Mouse (Mus musculus) cortical plate, adult 2 months (tissue): ENCODE data around the gene Lbhd1. TPM values are rescaled to one million over a fixed set of nuclear protein-coding genes. Genes with fewer than 3 reads are reported as not detected.
A peak's percentile ranks its signal among the peaks of the same experiment; 100 is the strongest.

ENCODE experiments used
- H3K27ac ChIP-seq: fragments of 200-500 bp; 2 replicates; pipeline ENCODE4 v1.5.1; 2012; ENCODE audit warnings: low read length, control low read depth, inconsistent platforms; ENCODE audit not compliant: insufficient read depth
- H3K4me1 ChIP-seq: fragments of 200-500 bp; 2 replicates; pipeline ENCODE4 v1.6.1; 2011; ENCODE audit warnings: low read length; ENCODE audit not compliant: control insufficient read depth, insufficient read depth
- H3K4me3 ChIP-seq: fragments of 200-500 bp; 2 replicates; pipeline ENCODE4 v1.5.1; 2011; ENCODE audit warnings: mild to moderate bottlenecking, low read length, control low read depth; ENCODE audit not compliant: insufficient read depth
- CTCF ChIP-seq: fragments of 200-500 bp; IDR thresholded peaks from 2 replicates; pipeline ENCODE4 v1.5.1; 2011; ENCODE audit warnings: mild to moderate bottlenecking, control low read depth, low read length; ENCODE audit not compliant: insufficient read depth; ENCODE audit errors: extremely low read depth
- POLR2A ChIP-seq: fragments of 200-500 bp; IDR thresholded peaks from 2 replicates; pipeline ENCODE4 v1.6.1; 2011; ENCODE audit warnings: mild to moderate bottlenecking, low read length, control low read depth; ENCODE audit not compliant: insufficient read depth; ENCODE audit errors: extremely low read depth
- polyA plus RNA-seq: library from polyadenylated mRNA; depleted of rRNA; stranded (reverse); fragments of >200 nt; gene quantifications from 2 replicates; pipeline ENCODE4 v1.2.3, GENCODE M21; 2012

The Lbhd1 gene
- polyA plus RNA-seq, 1 experiment, result 3.4 TPM

GRCm38 (mm10) chr19:8870838-8871237 lies 12.7 kb upstream of the Lbhd1 start:
- TF ChIP-seq POLR2A, result no peak
- no peak for TF ChIP-seq CTCF
- Histone ChIP-seq H3K27ac (peak overlapping the region; percentile 8; the same call in 1 of the 2 replicates), H3K4me3 (peak overlapping the region; percentile 60), H3K4me1 (no peaks in the 10 kb centered on the region)

- peak within 1 kb of the TSS; percentile 60 for H3K4me3 ChIP-seq
- peak within 1 kb of the TSS; percentile 49 for H3K27ac ChIP-seq
- no peaks in the 10 kb centered on the region for H3K4me1 ChIP-seq
- TF ChIP-seq CTCF (no peak), POLR2A (no peak; the same call in 1 of the 2 replicates)
These were observed 12.0 kb upstream of the Lbhd1 start, which contains the start of gene Ubxn1 for GRCm38 (mm10) chr19:8871267-8872186. Gene Ubxn1 (plus strand): TSS chr19:8871496.

DNA sequence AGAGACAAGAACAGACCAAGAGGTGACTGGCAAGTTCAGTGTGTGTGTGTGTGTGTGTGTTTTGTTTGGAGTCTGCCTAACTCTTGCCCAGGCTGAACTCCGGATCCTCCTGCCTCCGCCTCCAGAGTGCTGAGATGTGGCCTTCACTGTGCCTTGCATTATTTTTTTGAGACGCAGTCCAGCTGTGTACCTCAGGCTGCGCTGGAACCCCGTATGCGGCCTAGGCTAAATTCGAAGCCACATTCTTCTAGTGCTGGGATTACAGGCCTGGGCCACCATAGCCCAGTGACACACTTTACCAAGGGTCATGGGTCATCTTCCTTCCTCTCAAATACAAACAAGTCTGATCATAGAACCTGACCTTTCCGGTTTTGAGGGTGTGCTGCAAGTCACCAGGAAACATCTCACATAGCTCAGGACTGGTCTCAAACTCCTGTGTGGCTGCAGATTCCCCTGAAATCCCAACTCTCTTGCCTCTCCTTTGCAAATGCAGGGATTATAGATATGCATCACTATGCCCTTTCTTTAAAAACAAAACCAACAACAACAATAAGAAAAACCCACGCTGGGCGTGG lies 11.2 kb upstream of the Lbhd1 start:
- no peak overlapping the region for H3K27ac ChIP-seq
- TF ChIP-seq CTCF, result no peak
- no peak for TF ChIP-seq POLR2A
- peak overlapping the region; percentile 60 for H3K4me3 ChIP-seq
- no peaks in the 10 kb centered on the region for H3K4me1 ChIP-seq

GRCm38 (mm10) chr19:8875031-8875430 lies 8.5 kb upstream of the Lbhd1 start:
- no peak for TF ChIP-seq CTCF
- no peak for TF ChIP-seq POLR2A
- Histone ChIP-seq H3K27ac (no peak overlapping the region), H3K4me1 (peaks cover 2% of the 10 kb centered on the region), H3K4me3 (no peak overlapping the region)

DNA sequence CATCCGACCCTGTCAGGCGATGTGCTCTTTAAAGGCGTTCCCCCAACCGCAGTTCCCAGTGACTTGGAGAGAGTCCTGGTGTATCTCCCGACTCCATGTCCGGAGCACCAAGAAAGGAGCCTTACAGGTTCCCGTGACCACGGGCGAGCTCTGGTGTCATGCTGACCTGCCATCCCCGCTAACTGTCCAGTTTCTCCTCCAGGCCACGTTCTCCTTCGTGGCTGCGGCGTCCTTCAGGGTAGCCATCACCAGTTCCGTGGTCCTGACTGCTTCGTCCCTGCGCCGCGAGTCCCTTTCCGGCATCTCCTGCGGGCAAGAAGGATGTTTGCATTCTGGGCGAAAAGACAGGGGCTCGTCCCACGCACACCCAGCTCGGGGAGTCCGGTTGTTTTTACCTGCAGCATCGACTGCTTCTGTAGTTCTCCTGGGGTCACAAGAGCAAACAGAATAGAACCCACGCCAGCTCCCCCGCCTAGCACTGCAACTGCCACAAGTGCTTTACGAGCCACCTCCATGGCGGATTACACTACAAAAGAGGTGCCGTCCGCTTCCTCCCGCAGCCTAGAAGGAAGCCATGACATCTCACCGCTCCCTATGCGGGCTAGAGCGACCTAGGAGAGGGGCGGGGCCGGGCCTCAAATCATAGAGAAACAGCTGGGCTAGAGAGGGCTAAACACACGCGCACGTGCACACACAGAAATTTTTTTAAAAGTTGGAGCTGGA lies 3.1 kb upstream of the Lbhd1 start, which contains the start of gene Uqcc3:
TSS of gene Uqcc3 (minus strand) at position 613 of the 723 bp plus-strand sequence.
- TF ChIP-seq CTCF (no peak), POLR2A (peak; percentile 81; the same call in 1 of the 2 replicates)
- peak within 1 kb of the TSS; percentile 79 for H3K27ac ChIP-seq
- H3K4me1 ChIP-seq, result peaks cover 3% of the 10 kb centered on the region
- peak within 1 kb of the TSS; percentile 94 for H3K4me3 ChIP-seq

DNA sequence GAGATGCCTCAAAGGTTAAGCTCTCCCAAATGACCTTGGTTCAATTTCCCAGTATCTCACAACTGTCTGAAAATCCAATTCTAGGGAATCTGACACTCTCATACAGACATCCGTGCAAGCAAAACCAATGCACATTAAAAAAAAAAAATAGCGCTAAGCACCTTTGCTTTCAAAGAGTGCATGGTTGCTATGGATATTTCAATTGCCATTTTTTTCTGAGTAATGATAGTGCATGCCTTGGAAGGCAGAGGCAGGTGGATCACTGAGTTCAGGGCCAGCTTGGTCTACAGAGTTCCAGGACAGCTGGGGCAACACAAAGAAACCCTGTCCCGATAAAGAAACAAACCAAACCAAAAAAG lies 2.5 kb upstream of the Lbhd1 start:
- TF ChIP-seq CTCF (no peak), POLR2A (no peak)
- peak overlapping the region; percentile 94 for H3K4me3 ChIP-seq
- peaks cover 3% of the 10 kb centered on the region for H3K4me1 ChIP-seq
- no peak overlapping the region for H3K27ac ChIP-seq

DNA sequence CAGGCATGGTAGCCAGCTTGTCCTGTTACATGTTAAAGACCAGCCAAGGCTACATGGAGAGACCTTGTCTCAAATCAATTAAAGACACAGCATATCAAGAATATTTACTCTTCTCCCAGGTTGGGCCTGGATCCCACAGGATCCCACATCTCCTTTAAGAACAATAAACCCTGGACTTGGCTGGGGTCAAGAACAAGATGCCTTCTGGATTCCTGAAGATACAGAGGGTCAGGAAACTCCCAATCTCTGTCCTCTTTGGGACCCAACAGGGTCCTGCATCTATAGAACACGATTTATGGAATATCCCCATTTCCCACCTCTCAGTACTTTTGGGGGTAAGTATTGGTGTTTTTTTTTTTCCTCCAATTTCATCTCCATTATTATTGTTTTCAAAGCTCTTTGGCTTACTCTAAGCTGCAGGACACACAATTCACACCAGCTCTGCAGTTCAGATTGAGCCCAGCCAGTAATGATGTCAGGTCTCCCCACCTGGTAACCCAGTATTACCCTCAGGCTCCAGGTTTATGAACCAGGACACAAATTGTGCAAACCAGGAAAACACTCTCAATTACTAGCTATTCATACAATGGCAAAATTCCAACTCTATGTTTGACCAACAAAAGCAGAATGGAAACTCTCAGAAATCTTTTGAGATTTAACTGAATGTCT lies 3.5 kb downstream of the Lbhd1 start:
- Histone ChIP-seq H3K4me3 (no peak overlapping the region), H3K4me1 (no peaks in the 10 kb centered on the region; the same call in 1 of the 2 replicates), H3K27ac (no peak overlapping the region)
- TF ChIP-seq CTCF, result no peak
- TF ChIP-seq POLR2A, result no peak

GRCm38 (mm10) chr19:8887585-8888463 lies 4.3 kb downstream of the Lbhd1 start:
- Histone ChIP-seq H3K4me1 (no peaks in the 10 kb centered on the region; the same call in 1 of the 2 replicates), H3K4me3 (peak overlapping the region; percentile 49), H3K27ac (no peak overlapping the region)
- no peak for TF ChIP-seq CTCF
- no peak for TF ChIP-seq POLR2A
